Mouse (Mus musculus) heart, embryonic 15.5 days (tissue): ENCODE measurements at regions not wholly inside any gene's neighbourhood (a gene's known extent, or its start where the extent isn't known, plus 50 kb on each side); places are given as distances from the start of the nearest gene placed in this dataset.

Experiments
- ATAC-seq: fragments of 200-750 bp; cut with Nextera tagmentation; replicated peaks from 2 replicates; pipeline ENCODE4 v1.8.0; 2017; ENCODE audit warnings: low read depth, moderate TSS enrichment; ENCODE audit not compliant: insufficient number of reproducible peaks, insufficient read depth, low FRiP score
- H3K27ac ChIP-seq: fragments of 300-500 bp; sonication (generic); 2 replicates; pipeline ENCODE4 v1.5.1; 2015; ENCODE audit warnings: mild to moderate bottlenecking, inconsistent platforms
- H3K27me3 ChIP-seq: fragments of 300-500 bp; sonication (generic); 2 replicates; pipeline ENCODE4 v1.6.1; 2015; ENCODE audit warnings: inconsistent platforms
- H3K36me3 ChIP-seq: fragments of 300-500 bp; sonication (generic); 2 replicates; pipeline ENCODE4 v1.6.1; 2015; ENCODE audit warnings: mild to moderate bottlenecking, inconsistent platforms
- H3K4me1 ChIP-seq: fragments of 300-500 bp; sonication (generic); replicated peaks from 2 replicates; pipeline ENCODE4 v1.6.1; 2015; ENCODE audit warnings: inconsistent platforms
- H3K4me2 ChIP-seq: fragments of 300-500 bp; sonication (generic); 2 replicates; pipeline ENCODE4 v1.6.1; 2015; ENCODE audit warnings: inconsistent platforms, mild to moderate bottlenecking, moderate library complexity
- H3K4me3 ChIP-seq: fragments of 300-500 bp; sonication (generic); 2 replicates; pipeline ENCODE4 v1.5.1; 2015; ENCODE audit warnings: mild to moderate bottlenecking, inconsistent platforms
- H3K9ac ChIP-seq: fragments of 300-500 bp; sonication (generic); 2 replicates; pipeline ENCODE4 v1.6.1; 2015; ENCODE audit warnings: mild to moderate bottlenecking, inconsistent platforms
- H3K9me3 ChIP-seq: fragments of 300-500 bp; sonication (generic); replicated peaks from 2 replicates; pipeline ENCODE4 v1.6.1; 2016; ENCODE audit warnings: inconsistent platforms
- WGBS: fragments of 180-500 bp; shearing (Covaris S2); methylation state at CpG from one replicate; pipeline ENCODE4 v1.1.7; 2015; ENCODE audit warnings: mixed read lengths; 5-methylcytosine and 5-hydroxymethylcytosine counted together

DNA sequence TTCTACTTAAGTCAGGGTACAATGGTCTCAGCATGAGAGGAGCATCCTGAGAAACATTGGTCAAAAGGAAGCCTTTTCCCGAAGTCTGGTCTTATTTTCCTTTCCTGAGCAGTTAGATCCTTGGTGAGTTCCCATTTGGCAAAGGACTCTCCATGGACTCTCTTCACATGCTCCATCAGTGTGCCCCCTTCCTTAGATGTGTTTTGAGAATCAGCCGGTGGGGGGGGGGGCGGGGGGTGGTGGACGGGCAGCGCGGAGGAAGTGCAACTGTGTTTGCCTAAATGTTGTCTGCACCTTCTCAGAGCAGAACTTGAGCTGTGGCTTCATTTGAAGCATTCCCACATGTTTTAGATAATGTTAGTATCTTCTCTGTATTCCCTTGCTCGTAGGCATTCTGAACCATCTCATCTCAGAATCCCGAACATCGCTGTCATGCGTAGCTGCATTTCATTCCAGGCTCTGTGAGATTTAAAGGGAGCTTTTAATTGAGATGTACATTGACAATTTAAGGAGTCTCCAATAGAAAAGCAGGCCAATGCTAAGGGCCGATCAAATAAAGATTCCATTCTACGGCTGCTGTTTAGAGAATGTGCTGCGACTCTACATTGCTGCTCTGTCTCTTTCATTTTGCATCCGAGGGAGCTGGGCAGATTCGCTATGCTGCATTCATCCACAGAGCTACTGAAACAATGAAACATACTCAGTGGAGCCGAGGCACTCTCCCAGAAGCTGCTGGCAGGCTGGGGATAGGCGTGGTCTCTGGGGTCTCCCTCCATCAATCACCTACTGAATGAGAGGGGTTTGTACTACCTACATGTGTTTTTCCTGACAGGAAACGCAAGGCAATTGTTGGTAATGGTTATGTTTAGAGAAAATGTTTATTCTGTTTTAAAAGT lies 92.9 kb downstream of the Pax1 start:
- ATAC-seq = no peak
- Histone ChIP-seq H3K36me3 (no peaks in the 10 kb centered on the region), H3K4me2 (no peak overlapping the region), H3K4me1 (no peaks in the 10 kb centered on the region), H3K27ac (no peak overlapping the region), H3K27me3 (no peaks in the 10 kb centered on the region), H3K4me3 (no peak overlapping the region), H3K9ac (no peak overlapping the region), H3K9me3 (no peaks in the 10 kb centered on the region)
- WGBS = 57% methylated on average over 18 of the region's 18 CpGs
